Mouse (Mus musculus) limb, embryonic 12.5 days (tissue): ENCODE measurements around the gene Bbs10. TPM values are rescaled to one million over a fixed set of nuclear protein-coding genes. Genes with fewer than 3 reads are reported as not detected.

Source experiments
- ATAC-seq: fragments of 200-750 bp; cut with Nextera tagmentation; 2 replicates; pipeline ENCODE4 v1.8.0; 2017; ENCODE audit warnings: low read depth, moderate TSS enrichment; ENCODE audit not compliant: insufficient number of reproducible peaks, insufficient read depth, low FRiP score, low TSS enrichment
- H3K27ac ChIP-seq: fragments of 300-500 bp; sonication (generic); 2 replicates; pipeline ENCODE4 v1.5.1; 2016; ENCODE audit warnings: mild to moderate bottlenecking, moderate library complexity
- H3K27me3 ChIP-seq: fragments of 300-500 bp; sonication (generic); 2 replicates; pipeline ENCODE4 v1.6.1; 2016; ENCODE audit warnings: mild to moderate bottlenecking, moderate library complexity
- H3K36me3 ChIP-seq: fragments of 300-500 bp; sonication (generic); 2 replicates; pipeline ENCODE4 v1.6.1; 2016; ENCODE audit warnings: mild to moderate bottlenecking, moderate library complexity
- H3K4me1 ChIP-seq: fragments of 300-500 bp; sonication (generic); replicated peaks from 2 replicates; pipeline ENCODE4 v1.6.1; 2016
- H3K4me2 ChIP-seq: fragments of 300-500 bp; sonication (generic); 2 replicates; pipeline ENCODE4 v1.6.1; 2016; ENCODE audit warnings: mild to moderate bottlenecking, moderate library complexity
- H3K4me3 ChIP-seq: fragments of 300-500 bp; sonication (generic); replicated peaks from 2 replicates; pipeline ENCODE4 v1.5.1; 2016; ENCODE audit warnings: mild to moderate bottlenecking
- H3K9ac ChIP-seq: fragments of 300-500 bp; sonication (generic); replicated peaks from 2 replicates; pipeline ENCODE4 v1.6.1; 2016; ENCODE audit warnings: mild to moderate bottlenecking, moderate library complexity
- H3K9me3 ChIP-seq: fragments of 300-500 bp; sonication (generic); 2 replicates; pipeline ENCODE4 v1.6.1; 2016; ENCODE audit warnings: mild to moderate bottlenecking, moderate library complexity
- WGBS: fragments of 180-500 bp; shearing (Covaris S2); methylation state at CpG from one replicate; pipeline ENCODE4 v1.1.7; 2016; 5-methylcytosine and 5-hydroxymethylcytosine counted together
- polyA plus RNA-seq: library from polyadenylated mRNA; unstranded; fragments of >200 nt; fragmentation: Nextera tagmentation; extraction: Ambion mirVana; gene quantifications from 2 replicates; pipeline ENCODE4 v1.2.1, GENCODE M21; 2016

Bbs10 gene
- polyA plus RNA-seq, 1 experiment from 2014 or later = 6.8 TPM

GRCm38 (mm10) chr10:111327957-111328356 is 29.5 kb downstream of the Bbs10 start:
- H3K4me1 ChIP-seq = no peaks in the 10 kb centered on the region
- no peak overlapping the region for H3K9ac ChIP-seq
- H3K27ac ChIP-seq = no peak overlapping the region
- H3K4me2 ChIP-seq = no peak overlapping the region
- H3K36me3 ChIP-seq = no peaks in the 10 kb centered on the region
- no peaks in the 10 kb centered on the region; the same call in 1 of the 2 replicates for H3K27me3 ChIP-seq
- ATAC-seq = no peak
- 79% methylated on average over 4 of the region's 4 CpGs for WGBS
- H3K4me3 ChIP-seq = no peak overlapping the region
- no peaks in the 10 kb centered on the region for H3K9me3 ChIP-seq

- no peak for ATAC-seq
- WGBS = 88% methylated on average over 5 of the region's 5 CpGs
- no peak overlapping the region for H3K27ac ChIP-seq
- H3K4me3 ChIP-seq = no peak overlapping the region
- no peaks in the 10 kb centered on the region for H3K9me3 ChIP-seq
- H3K27me3 ChIP-seq = no peaks in the 10 kb centered on the region; the same call in 1 of the 2 replicates
- H3K4me2 ChIP-seq = no peak overlapping the region
- H3K36me3 ChIP-seq = no peaks in the 10 kb centered on the region
- no peaks in the 10 kb centered on the region for H3K4me1 ChIP-seq
- H3K9ac ChIP-seq = no peak overlapping the region
Measured at GRCm38 (mm10) chr10:111329326-111329725, 30.8 kb downstream of the Bbs10 start.

GRCm38 (mm10) chr10:111334902-111335301 is 36.4 kb downstream of the Bbs10 start:
- Histone ChIP-seq H3K4me3 (no peak overlapping the region), H3K27ac (no peak overlapping the region), H3K9me3 (no peaks in the 10 kb centered on the region), H3K4me1 (peaks cover 6% of the 10 kb centered on the region), H3K4me2 (no peak overlapping the region), H3K36me3 (no peaks in the 10 kb centered on the region), H3K9ac (no peak overlapping the region), H3K27me3 (no peaks in the 10 kb centered on the region)
- 94% methylated on average over 2 of the region's 2 CpGs for WGBS
- ATAC-seq = no peak

- H3K27me3 ChIP-seq = no peaks in the 10 kb centered on the region
- ATAC-seq = 0 out of 2 replicates have a peak, but pooled peaks have one; percentile 72
- no peaks in the 10 kb centered on the region for H3K9me3 ChIP-seq
- H3K9ac ChIP-seq = peak overlapping the region; percentile 42; the same call in 1 of the 2 replicates
- peaks cover 6% of the 10 kb centered on the region for H3K4me1 ChIP-seq
- H3K27ac ChIP-seq = no peak overlapping the region
- peak overlapping the region; percentile 22 for H3K4me3 ChIP-seq
- H3K36me3 ChIP-seq = no peaks in the 10 kb centered on the region
- WGBS = 16% methylated on average over 29 of the region's 29 CpGs
- H3K4me2 ChIP-seq = peak overlapping the region; percentile 57
Measured at GRCm38 (mm10) chr10:111335517-111336352, 37.3 kb downstream of the Bbs10 start.

GRCm38 (mm10) chr10:111336353-111336713 is 37.9 kb downstream of the Bbs10 start:
- H3K4me3 ChIP-seq = peak overlapping the region; percentile 22

GRCm38 (mm10) chr10:111339296-111339695 is 40.8 kb downstream of the Bbs10 start:
- H3K4me2 ChIP-seq = no peak overlapping the region
- no peaks in the 10 kb centered on the region for H3K36me3 ChIP-seq
- H3K27ac ChIP-seq = no peak overlapping the region
- 60% methylated on average over 11 of the region's 11 CpGs for WGBS
- no peak overlapping the region for H3K9ac ChIP-seq
- ATAC-seq = no peak
- no peak overlapping the region for H3K4me3 ChIP-seq
- peaks cover 6% of the 10 kb centered on the region for H3K4me1 ChIP-seq
- H3K27me3 ChIP-seq = no peaks in the 10 kb centered on the region
- H3K9me3 ChIP-seq = no peaks in the 10 kb centered on the region

More at GRCm38 (mm10) chr10:111336353-111336713, 37.9 kb downstream of the Bbs10 start:
- H3K9ac ChIP-seq = peak overlapping the region; percentile 42; the same call in 1 of the 2 replicates
- peak overlapping the region; percentile 57 for H3K4me2 ChIP-seq
- H3K4me1 ChIP-seq = peaks cover 6% of the 10 kb centered on the region
- no peak overlapping the region for H3K27ac ChIP-seq
- no peak for ATAC-seq
- H3K36me3 ChIP-seq = no peaks in the 10 kb centered on the region
- H3K27me3 ChIP-seq = no peaks in the 10 kb centered on the region
- H3K9me3 ChIP-seq = no peaks in the 10 kb centered on the region
- WGBS = 7% methylated on average over 10 of the region's 10 CpGs

- Histone ChIP-seq H3K4me3 (no peak overlapping the region), H3K9me3 (no peaks in the 10 kb centered on the region), H3K36me3 (no peaks in the 10 kb centered on the region), H3K4me1 (no peaks in the 10 kb centered on the region), H3K27ac (no peak overlapping the region), H3K9ac (no peak overlapping the region), H3K27me3 (no peaks in the 10 kb centered on the region), H3K4me2 (no peak overlapping the region)
- 91% methylated on average over 7 of the region's 7 CpGs for WGBS
- ATAC-seq = no peak
Measured at GRCm38 (mm10) chr10:111341761-111342160, 43.3 kb downstream of the Bbs10 start.

- no peak overlapping the region for H3K4me3 ChIP-seq
- no peaks in the 10 kb centered on the region for H3K4me1 ChIP-seq
- no peaks in the 10 kb centered on the region for H3K27me3 ChIP-seq
- no peak overlapping the region for H3K27ac ChIP-seq
- ATAC-seq = no peak
- H3K9me3 ChIP-seq = no peaks in the 10 kb centered on the region
- WGBS = 87% methylated on average over 5 of the region's 5 CpGs
- no peaks in the 10 kb centered on the region for H3K36me3 ChIP-seq
- no peak overlapping the region for H3K9ac ChIP-seq
- no peak overlapping the region for H3K4me2 ChIP-seq
Measured at GRCm38 (mm10) chr10:111343555-111343954, 45.1 kb downstream of the Bbs10 start.

GRCm38 (mm10) chr10:111348263-111348662 is 49.8 kb downstream of the Bbs10 start:
- no peaks in the 10 kb centered on the region for H3K27me3 ChIP-seq
- no peak overlapping the region for H3K27ac ChIP-seq
- 15% methylated on average over 2 of the region's 2 CpGs for WGBS
- H3K4me3 ChIP-seq = no peak overlapping the region
- no peaks in the 10 kb centered on the region for H3K4me1 ChIP-seq
- no peak for ATAC-seq
- H3K9me3 ChIP-seq = no peaks in the 10 kb centered on the region
- H3K9ac ChIP-seq = no peak overlapping the region
- H3K36me3 ChIP-seq = no peaks in the 10 kb centered on the region
- H3K4me2 ChIP-seq = no peak overlapping the region

Other genes with a start within 250 kb of the Bbs10 start
- 13.5 and 14.2 TPM in 2 replicates for gene Osbpl8, start 133.9 kb upstream of the Bbs10 start, polyA plus RNA-seq
- 314 and 324 TPM in 2 replicates for gene Nap1l1, start 174.5 kb downstream of the Bbs10 start, polyA plus RNA-seq
- 28.2 and 35.3 TPM in 2 replicates for gene Phlda1, start 207.6 kb downstream of the Bbs10 start, polyA plus RNA-seq